Mouse (Mus musculus) spleen, adult 2 months (tissue): Measurements from ENCODE around the gene Prex1.

Source experiments
- CTCF ChIP-seq: fragments of 200-500 bp; IDR thresholded peaks from 2 replicates; pipeline ENCODE4 v1.5.1; 2011; ENCODE audit warnings: mild to moderate bottlenecking, inconsistent platforms; ENCODE audit not compliant: insufficient read depth, insufficient read length, insufficient replicate concordance; ENCODE audit errors: extremely low read depth
- POLR2A ChIP-seq: fragments of 200-500 bp; IDR thresholded peaks from 2 replicates; pipeline ENCODE4 v1.6.1; 2011; ENCODE audit warnings: low read depth, low read length, inconsistent platforms

GRCm38 (mm10) chr2:166551831-166552498, 161.7 kb downstream of the Prex1 start:
- no peak for TF ChIP-seq POLR2A
- no peak for TF ChIP-seq CTCF
